Mouse (Mus musculus): ENCODE data around the gene Efcab11.

Efcab11 gene

DNA sequence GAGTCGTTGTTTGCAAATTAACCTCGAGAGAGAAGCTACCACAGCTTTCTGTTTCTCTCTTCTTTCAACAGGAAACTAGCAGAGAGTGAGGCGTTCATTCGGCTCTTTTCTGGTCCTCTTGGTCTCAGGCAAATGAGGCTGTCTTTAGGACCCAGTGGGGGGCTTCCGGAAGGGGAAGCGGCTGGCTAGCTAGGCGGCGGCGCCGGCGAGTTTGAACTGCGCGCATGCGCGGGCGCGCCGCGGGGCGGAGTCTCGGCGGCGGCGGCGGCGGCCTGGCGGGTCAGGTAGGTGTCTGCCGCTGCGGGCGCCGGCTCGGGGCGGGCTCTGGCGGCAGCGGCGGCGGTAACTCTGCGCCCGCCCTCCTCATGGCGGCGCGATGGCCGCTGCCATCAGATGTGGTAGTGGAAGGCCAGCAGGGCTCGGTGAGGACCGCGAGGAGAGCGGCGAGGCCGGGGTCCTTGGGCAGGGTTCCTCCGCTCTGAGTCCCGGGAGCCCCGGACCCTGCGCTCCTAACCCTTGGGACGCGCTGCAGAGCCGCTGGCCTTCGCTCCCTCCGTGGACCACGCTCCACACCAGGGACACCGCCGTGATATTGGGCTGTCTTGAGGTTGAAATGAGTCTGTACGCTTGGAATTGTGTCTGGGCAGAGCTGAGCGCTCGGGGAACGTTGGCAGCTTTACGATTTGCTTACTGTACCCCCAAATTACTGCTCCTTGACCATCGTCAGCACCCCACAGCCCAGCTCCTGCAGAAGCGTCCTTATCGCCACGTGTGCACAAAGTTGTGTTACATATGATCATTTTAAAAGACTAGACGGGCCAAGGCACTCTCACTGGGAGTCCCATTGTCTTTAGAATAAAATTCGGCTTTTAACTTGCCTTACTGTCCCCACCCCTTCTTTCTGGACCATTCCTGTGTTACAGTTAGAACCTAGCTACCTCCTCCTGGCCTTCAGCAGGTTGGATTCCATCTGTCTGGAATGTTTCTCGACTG is at the start of gene Efcab11, which contains the start of gene Tdp1:
TSS of gene Efcab11 (minus strand) at position 171 of the 993 bp plus-strand sequence.
TSS of gene Tdp1 (plus strand) at position 249 of the 993 bp plus-strand sequence.
- in situ Hi-C loops (cut with MboI, MseI), result no loop called here

- in situ Hi-C loops (cut with MboI, MseI), result no loop called here
These were observed 49.4 kb upstream of the Efcab11 start for GRCm38 (mm10) chr12:99933630-99934029.

DNA sequence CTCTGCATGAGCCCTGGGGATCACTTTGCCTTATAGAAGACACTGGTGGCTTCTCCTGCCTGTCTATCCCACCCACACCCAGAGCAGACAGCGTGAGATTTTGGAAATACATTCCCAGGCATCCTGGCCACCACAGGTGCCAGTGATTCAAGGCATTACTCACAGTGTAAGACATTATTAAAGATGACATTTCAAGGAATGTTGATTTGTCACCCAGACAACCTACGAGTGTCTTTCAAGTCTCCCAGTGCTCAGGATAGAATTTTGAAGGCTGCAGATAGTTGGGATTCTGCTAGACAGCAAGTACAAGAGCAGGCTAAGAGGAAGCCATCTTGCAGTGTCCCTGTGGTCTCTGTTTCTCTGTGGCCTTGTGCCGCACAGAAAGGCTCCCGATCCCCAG is 48.0 kb upstream of the Efcab11 start:
- in situ Hi-C loops (cut with MboI, MseI), result no loop called here

- in situ Hi-C loops (cut with MboI, MseI), result no loop called here
These were observed 44.9 kb upstream of the Efcab11 start for GRCm38 (mm10) chr12:99929160-99929559.

DNA sequence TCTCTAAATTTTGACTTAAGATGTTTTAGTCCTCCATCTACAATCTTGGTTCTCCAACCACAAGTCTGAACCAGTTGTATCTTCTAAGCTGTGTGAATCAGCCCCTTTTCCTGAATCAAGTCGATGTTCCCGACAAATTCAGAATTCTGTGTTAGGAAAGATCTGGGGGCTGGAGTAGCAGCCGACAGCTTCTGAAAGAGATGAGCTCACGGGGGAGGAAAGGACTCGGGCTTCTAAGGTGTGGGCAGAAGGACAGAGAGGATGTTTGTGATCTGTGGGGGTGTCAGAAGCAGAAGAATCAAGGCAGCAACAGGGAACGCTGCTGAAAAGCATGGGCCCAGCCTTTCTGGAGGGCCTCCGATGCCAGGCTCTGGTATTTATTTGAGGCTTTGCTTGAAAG is 44.1 kb upstream of the Efcab11 start:
- in situ Hi-C loops (cut with MboI, MseI), result no loop called here

GRCm38 (mm10) chr12:99923703-99924102 is 39.5 kb upstream of the Efcab11 start:
- in situ Hi-C loops (cut with MboI, MseI), result no loop called here

DNA sequence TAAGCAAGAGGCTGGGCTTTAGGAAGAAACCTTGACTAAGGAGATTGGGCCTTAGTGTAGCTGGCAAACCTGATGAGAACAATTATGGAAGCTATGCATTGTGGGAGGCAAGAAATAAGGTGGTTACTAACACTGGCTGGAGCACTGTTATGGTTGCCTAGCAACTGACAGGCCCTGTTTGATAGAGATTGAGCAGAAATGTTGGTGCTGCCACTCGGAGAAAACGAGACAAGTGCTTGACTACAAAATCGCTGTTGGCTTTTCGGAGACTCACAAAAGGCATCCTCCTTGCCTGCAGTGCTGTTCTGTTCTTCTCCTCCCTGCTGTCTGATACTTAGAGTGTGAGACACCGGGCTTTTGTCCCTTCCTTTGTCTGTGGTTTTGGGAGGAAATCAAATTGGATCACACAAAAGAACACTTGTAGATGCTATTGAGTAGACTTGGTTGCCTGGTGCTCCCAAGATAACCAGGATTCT is 38.9 kb upstream of the Efcab11 start:
- in situ Hi-C loops (cut with MboI, MseI), result no loop called here

- in situ Hi-C loops (cut with MboI, MseI), result no loop called here
These were observed 36.8 kb upstream of the Efcab11 start for GRCm38 (mm10) chr12:99921045-99921444.

GRCm38 (mm10) chr12:99919636-99920035 is 35.4 kb upstream of the Efcab11 start:
- in situ Hi-C loops (cut with MboI, MseI), result no loop called here

DNA sequence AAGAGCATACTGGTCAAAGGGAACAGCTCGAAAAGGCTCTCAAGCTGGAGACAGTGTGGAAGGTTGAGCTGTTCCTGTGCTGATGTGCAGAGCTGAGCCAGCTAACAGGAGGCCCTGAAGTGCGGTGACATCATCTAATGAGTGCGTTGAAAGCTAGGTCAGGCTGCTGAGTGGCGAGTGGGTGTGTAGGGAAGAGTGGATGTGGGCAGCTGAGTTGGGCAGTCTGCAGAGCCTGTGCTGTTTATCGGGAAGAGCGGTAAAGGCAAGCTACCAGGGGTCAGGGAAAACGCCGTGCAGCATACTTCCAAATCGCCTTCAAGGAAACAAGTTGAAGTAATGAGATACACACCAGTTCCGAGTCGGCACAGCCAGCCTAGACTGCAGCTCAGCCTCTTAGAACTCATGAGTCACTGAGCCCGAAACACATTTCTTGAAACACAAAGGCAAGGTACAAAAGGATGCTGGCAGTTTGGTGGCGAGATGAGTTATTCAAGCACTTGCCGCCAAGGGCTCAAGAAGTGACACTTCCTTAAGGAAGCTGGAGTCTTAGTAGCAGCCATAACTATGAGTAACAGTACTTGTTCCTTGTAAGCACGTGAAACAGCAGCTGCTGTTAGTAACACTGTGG is 33.7 kb upstream of the Efcab11 start:
- in situ Hi-C loops (cut with MboI, MseI), result no loop called here

DNA sequence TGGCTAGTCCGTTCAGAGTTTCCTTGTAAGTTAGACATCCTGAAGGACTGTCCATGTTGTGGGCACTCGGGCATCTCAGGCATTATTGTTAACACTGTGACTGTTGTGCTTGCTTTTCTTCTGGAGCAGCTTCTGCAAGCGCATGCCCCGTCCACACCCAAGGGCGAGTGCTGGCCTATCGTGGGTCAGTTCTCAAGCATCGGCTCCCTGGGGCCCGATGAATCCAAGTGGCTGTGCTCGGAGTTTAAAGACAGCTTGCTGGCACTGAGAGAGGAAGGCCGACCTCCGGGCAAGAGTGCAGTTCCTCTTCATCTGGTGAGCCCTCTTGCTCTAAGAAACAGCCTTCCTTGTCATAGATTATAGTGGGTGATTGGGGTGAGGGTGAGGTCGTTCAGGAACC is 27.2 kb upstream of the Efcab11 start:
- in situ Hi-C loops (cut with MboI, MseI), result no loop called here

DNA sequence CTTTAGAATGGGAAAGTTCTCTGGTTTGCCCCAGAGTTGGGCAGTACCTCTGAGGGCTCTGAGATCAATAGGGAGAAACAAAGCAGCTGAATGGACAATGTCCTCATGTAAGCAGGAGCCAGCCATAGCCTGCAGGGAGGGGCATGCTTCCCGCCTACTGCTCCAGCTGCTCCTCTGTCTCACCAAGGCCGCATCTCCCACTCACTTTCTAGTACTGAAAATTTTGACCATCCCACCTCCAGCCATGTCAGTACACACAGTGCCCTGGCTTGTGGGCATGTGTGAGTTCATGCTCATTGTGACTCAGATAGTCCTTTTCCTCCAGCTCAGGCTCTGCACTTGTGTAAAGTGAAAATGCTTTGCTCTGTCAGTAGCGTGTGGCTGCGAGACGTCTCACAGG is 20.3 kb upstream of the Efcab11 start:
- in situ Hi-C loops (cut with MboI, MseI), result no loop called here

DNA sequence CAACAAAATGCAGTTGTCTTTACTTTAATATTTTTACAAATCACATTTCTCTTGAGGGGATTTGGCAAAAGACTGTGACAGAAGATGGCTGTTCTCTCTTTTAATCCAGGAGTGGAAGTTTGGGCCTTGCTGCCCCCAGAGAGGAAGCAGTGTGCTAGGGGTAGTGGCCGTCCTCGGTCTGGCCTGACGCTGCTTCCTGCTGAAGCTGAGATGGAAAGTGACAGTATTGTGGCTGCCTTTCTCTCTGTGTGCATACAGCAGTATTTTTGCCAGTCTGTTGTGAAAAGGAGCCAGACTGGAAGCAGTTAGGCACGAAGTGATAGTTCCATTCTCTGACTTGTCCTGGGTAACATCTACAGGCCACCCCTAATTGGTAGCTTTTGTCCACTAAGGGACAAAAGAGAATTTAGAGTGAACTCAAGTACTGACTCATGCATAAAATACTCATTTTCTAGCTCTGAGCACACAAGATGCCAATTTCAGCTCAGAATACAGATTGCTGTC is 18.7 kb upstream of the Efcab11 start:
- in situ Hi-C loops (cut with MboI, MseI), result no loop called here

- in situ Hi-C loops (cut with MboI, MseI), result no loop called here
These were observed 18.0 kb upstream of the Efcab11 start for GRCm38 (mm10) chr12:99901973-99902866.

- in situ Hi-C loops (cut with MboI, MseI), result no loop called here
These were observed 15.8 kb upstream of the Efcab11 start for GRCm38 (mm10) chr12:99899991-99900390.

DNA sequence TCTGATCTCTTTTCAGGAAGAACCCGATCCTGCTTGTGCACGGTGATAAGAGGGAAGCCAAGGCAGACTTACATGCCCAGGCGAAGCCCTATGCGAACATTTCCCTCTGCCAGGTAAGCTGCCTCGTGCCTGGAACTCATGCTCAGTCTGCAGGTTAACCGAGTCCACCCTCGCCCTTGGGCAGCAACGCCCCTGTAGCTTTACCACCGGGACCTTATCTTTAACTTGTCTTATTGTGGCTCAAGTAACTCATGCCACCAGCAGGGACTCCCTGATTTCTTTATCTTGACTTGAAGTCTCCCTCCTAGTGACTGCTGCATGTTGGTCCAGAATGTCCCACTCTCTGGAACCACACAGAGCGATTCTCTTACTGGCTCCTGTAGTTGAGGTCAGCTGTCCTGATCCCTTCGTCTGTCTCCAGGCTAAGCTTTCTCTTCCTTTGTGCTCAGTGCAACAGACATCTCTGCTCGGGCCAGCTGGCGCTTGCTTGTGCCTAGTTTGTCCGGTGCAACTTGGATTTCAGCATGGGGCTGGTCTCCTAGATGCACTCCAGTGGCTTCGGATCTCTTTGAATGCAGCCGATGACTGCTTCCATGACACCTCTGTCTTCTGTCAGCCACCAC is 14.1 kb upstream of the Efcab11 start:
- in situ Hi-C loops (cut with MboI, MseI), result no loop called here

GRCm38 (mm10) chr12:99897846-99898245 is 13.6 kb upstream of the Efcab11 start:
- in situ Hi-C loops (cut with MboI, MseI), result no loop called here

DNA sequence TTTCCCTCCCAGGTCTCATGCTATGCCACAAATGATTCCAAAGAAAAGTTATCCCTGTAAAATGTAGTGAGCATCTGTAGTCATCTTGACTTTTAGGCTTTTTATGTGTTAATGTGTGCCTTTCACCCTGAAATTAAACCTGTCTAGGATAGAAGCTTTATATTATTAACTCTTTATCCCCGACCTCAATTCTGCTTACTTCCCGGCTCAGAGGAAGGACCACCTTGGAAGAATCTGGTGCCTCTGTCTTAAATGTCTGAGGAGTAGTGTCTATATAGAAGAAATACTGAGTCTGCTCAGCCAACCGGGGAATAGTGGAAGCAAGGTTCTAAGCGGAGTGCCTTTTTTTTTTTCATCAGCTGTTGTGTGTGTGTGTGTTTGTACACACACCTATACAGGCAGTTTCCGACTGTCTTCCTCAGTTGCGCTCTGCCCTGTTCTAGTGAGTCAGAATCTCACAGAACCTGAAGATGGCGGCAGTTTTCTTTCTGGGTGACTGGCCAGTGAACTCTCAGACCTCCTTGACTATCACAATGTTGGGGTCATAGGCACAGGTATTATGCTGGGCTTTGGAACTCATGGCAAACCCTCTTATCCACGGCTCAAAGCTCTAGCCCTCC is 1.2 kb upstream of the Efcab11 start:
- in situ Hi-C loops (cut with MboI, MseI), result no loop called here

DNA sequence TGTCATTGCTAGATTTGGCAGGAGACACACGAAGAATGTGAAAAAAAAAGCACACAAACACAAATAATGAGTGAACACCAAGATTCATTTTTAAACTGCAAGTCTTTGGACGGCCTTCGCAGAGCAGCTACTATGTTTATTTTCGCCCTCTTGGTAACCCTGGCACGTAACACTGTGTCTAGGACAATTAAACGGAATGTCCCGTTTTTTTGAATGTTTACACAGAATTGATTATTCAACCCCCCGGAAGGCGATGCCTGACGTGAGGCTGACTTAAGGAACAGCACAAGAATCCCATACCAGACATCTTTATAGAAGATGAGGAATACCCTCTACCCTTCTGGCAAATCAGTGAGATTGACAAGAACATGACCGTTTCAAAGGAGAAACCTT is 530 bp downstream of the Efcab11 start:
- in situ Hi-C loops (cut with MboI, MseI), result no loop called here

DNA sequence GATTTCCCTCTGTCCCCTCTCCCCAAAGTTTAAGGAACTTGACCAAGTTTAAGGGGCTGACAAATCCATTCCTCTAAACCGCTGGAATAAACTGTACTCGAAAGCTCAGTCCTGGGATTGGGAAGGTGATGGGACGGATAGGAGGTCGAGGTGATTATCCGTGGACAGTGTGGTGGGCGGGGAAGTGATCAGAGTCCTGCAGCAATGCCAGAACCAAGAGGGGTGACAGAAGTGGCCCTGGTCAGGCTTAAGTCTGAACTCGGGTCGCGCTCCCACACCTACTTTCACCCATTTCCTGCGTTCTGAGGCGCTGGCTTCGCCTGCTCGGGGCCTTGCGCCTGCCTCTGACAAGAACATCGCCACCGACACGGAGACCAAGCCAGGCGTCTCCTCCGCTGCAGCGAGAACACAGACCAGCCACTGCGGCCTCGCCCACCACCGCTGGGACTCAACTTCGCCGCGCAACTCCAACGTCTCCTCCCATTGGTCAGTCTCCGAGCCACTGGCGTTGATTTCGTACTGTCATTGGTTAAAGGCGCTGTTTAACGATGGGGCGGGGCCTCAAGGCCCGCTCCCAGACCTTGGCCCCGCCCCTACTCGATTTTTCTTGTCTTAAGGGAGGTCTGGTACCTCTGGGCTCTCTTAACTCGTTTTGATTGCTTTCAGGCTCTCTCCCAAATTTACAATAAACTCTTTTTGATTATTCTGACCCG is 1.1 kb downstream of the Efcab11 start:
- in situ Hi-C loops (cut with MboI, MseI), result no loop called here

Data from regulatory T cell (primary cell).